Mouse (Mus musculus) heart, postnatal 0 days (tissue): ENCODE data around the gene Emid1. TPM values are rescaled to one million over a fixed set of nuclear protein-coding genes. Genes with fewer than 3 reads are reported as not detected.
A peak's percentile ranks its signal among the peaks of the same experiment; 100 is the strongest.

Experiments used
- ATAC-seq: fragments of 200-750 bp; cut with Nextera tagmentation; 2 replicates; pipeline ENCODE4 v1.8.0; 2017; ENCODE audit warnings: low read depth, moderate number of reproducible peaks, moderate library complexity; ENCODE audit not compliant: insufficient read depth
- DNase-seq: peaks from one replicate; pipeline ENCODE4 v3.0.0-alpha.2; 2016; ENCODE audit warnings: low spot score
- H3K27ac ChIP-seq: fragments of 300-500 bp; sonication (generic); 2 replicates; pipeline ENCODE4 v1.5.1; 2014; ENCODE audit warnings: low read depth, mild to moderate bottlenecking
- H3K27me3 ChIP-seq: fragments of 300-500 bp; sonication (generic); 2 replicates; pipeline ENCODE4 v1.6.1; 2014; ENCODE audit warnings: low read length, mixed read lengths; ENCODE audit not compliant: control insufficient read depth, insufficient read depth
- H3K36me3 ChIP-seq: fragments of 300-500 bp; sonication (generic); replicated peaks from 2 replicates; pipeline ENCODE4 v1.6.1; 2014; ENCODE audit warnings: low read length, mixed read lengths; ENCODE audit not compliant: control insufficient read depth, insufficient read depth
- H3K4me1 ChIP-seq: fragments of 300-500 bp; sonication (generic); 2 replicates; pipeline ENCODE4 v1.6.1; 2014; ENCODE audit warnings: antibody characterized with exemption; ENCODE audit not compliant: control insufficient read depth, insufficient read depth
- H3K4me2 ChIP-seq: fragments of 300-500 bp; sonication (generic); 2 replicates; pipeline ENCODE4 v1.6.1; 2014; ENCODE audit warnings: low read depth, mild to moderate bottlenecking, low read length, moderate library complexity
- H3K4me3 ChIP-seq: fragments of 300-500 bp; sonication (generic); 2 replicates; pipeline ENCODE4 v1.5.1; 2014; ENCODE audit warnings: low read depth, low read length
- H3K9ac ChIP-seq: fragments of 300-500 bp; sonication (generic); replicated peaks from 2 replicates; pipeline ENCODE4 v1.6.1; 2014; ENCODE audit warnings: low read depth, low read length, mixed read lengths
- H3K9me3 ChIP-seq: fragments of 300-500 bp; sonication (generic); replicated peaks from 2 replicates; pipeline ENCODE4 v1.6.1; 2016; ENCODE audit warnings: low read length; ENCODE audit not compliant: control insufficient read depth
- CTCF ChIP-seq: IDR thresholded peaks from 2 replicates; pipeline ENCODE4 v1.5.1; 2016; ENCODE audit warnings: antibody characterized with exemption, control low read depth, low read depth
- EP300 ChIP-seq: IDR thresholded peaks from 2 replicates; pipeline ENCODE4 v1.6.1; 2016; ENCODE audit warnings: antibody characterized with exemption, low read depth
- WGBS: fragments of 180-500 bp; shearing (Covaris S2); extraction: QIAGEN DNeasy Blood & Tissue Kit; methylation state at CpG from one replicate; pipeline ENCODE4 v1.1.7; 2014; 5-methylcytosine and 5-hydroxymethylcytosine counted together
- polyA plus RNA-seq: library from polyadenylated mRNA; unstranded; fragments of >200 nt; fragmentation: Nextera tagmentation; extraction: Ambion mirVana; gene quantifications from 2 replicates; pipeline ENCODE4 v1.2.1, GENCODE M21; 2015
- total RNA-seq: library from RNA; depleted of rRNA; stranded (reverse); fragments of >200 nt; gene quantifications from 2 replicates; pipeline ENCODE4 v1.2.3, GENCODE M21; 2014; ENCODE audit warnings: low replicate concordance

Emid1 gene
- total and polyA plus RNA-seq, 2 experiments from 2014 or later = 4.4 to 8.5 TPM

DNA sequence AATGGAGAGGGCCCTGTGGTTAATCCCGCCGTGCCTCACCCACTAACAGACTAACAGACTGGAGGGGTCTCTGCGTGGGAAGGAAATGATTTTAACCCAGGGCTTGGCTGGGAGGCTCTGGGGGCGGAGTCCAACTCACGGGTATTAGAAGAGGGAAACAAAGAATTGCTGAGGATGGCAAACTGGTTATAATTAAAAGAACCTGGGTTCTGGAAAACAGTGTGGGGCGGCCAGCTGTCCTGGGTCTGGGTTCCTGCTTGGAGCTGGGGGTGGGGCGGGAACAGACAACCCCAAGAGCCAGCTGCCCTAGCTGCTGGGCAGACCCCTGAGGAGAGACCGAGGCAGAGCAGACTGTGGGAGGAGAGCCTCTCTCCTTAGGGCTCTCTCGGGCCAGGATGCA is 32.2 kb upstream of the Emid1 start:
- no peak overlapping the region for H3K27ac ChIP-seq

GRCm38 (mm10) chr11:5182870-5183269 is 30.8 kb upstream of the Emid1 start:
- Histone ChIP-seq H3K36me3 (no peaks in the 10 kb centered on the region), H3K27me3 (no peaks in the 10 kb centered on the region), H3K4me1 (peaks cover 4% of the 10 kb centered on the region; the same call in 1 of the 2 replicates), H3K27ac (no peak overlapping the region), H3K9ac (no peak overlapping the region), H3K4me3 (no peak overlapping the region), H3K4me2 (no peak overlapping the region), H3K9me3 (no peaks in the 10 kb centered on the region)
- 0 out of 2 replicates have a peak, but pooled peaks have one; percentile 14 for ATAC-seq
- 59% methylated on average over 4 of the region's 4 CpGs for WGBS
- DNase-seq = no peak
- no peak for TF ChIP-seq CTCF
- TF ChIP-seq EP300 = no peak

More for the DNA sequence above, 32.2 kb upstream of the Emid1 start:
- TF ChIP-seq EP300 (no peak), CTCF (no peak)
- Histone ChIP-seq H3K4me2 (no peak overlapping the region), H3K27me3 (no peaks in the 10 kb centered on the region), H3K4me1 (peaks cover 1% of the 10 kb centered on the region; the same call in 1 of the 2 replicates), H3K9me3 (no peaks in the 10 kb centered on the region), H3K4me3 (no peak overlapping the region), H3K9ac (no peak overlapping the region), H3K36me3 (no peaks in the 10 kb centered on the region)
- DNase-seq = no peak
- no peak for ATAC-seq
- WGBS = 51% methylated on average over 9 of the region's 9 CpGs

DNA sequence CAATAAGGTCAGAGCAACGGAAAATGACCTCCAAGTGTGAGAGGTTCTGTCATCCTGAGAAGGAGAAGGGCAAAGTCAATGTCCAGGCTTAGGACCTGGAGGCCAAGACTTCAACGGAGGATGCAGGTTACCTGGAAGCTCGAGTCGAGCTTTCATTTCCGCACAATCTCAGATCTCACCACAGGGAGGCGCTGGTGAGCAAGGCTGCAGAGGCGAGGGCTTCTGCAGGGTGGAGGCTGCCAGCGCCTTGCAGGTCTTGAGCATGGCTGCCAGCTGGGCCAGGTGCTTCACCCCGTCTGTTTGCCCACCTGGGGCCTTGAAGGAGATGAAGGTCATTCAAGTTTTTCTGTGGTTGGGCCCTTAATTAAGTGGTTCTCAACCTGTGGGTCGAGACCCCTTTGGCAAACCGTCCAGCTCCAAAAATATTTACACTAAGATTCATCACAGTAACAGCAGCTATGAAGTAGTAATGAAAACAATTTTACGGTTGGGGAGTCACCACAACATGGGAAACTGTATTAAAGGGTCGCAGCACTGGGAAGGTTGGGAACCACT is 29.9 kb upstream of the Emid1 start:
- peaks cover 4% of the 10 kb centered on the region; the same call in 1 of the 2 replicates for H3K4me1 ChIP-seq
- H3K27me3 ChIP-seq = no peaks in the 10 kb centered on the region
- H3K4me2 ChIP-seq = no peak overlapping the region
- no peak overlapping the region for H3K9ac ChIP-seq
- H3K4me3 ChIP-seq = no peak overlapping the region
- TF ChIP-seq CTCF (peak; percentile 96), EP300 (no peak)
- 18% methylated on average over 13 of the region's 13 CpGs for WGBS
- peak overlapping the region; percentile 46; the same call in 1 of the 2 replicates for H3K27ac ChIP-seq
- H3K9me3 ChIP-seq = no peaks in the 10 kb centered on the region
- H3K36me3 ChIP-seq = no peaks in the 10 kb centered on the region
- ATAC-seq (peak; percentile 42; the same call in 1 of the 2 replicates), DNase-seq (peak; percentile 56)

DNA sequence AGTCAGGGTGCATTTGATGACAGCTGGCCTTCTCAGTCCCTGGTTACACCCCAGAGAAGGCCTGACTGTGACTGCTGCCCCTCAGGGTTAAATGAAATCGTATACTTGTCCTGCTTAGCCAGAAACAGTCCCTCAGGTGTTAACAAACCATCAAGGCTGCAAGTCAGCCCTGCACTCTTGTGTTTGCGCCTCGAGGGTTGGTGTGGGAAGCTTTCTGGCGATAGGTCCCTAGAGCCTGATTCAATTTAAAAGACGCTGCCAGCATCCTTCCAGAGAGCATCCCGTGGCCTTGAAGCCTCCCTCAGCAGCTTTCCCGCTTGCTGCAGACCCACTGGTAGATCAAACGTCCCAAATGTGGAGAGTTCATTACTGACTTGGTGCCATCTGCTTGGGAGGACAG is 27.3 kb upstream of the Emid1 start:
- Histone ChIP-seq H3K27ac (no peak overlapping the region), H3K36me3 (no peaks in the 10 kb centered on the region), H3K4me1 (peaks cover 4% of the 10 kb centered on the region; the same call in 1 of the 2 replicates), H3K4me3 (no peak overlapping the region), H3K9me3 (no peaks in the 10 kb centered on the region), H3K9ac (no peak overlapping the region), H3K4me2 (no peak overlapping the region), H3K27me3 (no peaks in the 10 kb centered on the region)
- no peak for TF ChIP-seq CTCF
- no peak for DNase-seq
- 34% methylated on average over 8 of the region's 8 CpGs for WGBS
- ATAC-seq = no peak

- no peak overlapping the region for H3K4me3 ChIP-seq
- H3K9me3 ChIP-seq = no peaks in the 10 kb centered on the region
- peak overlapping the region; percentile 67; the same call in 1 of the 2 replicates for H3K27ac ChIP-seq
- H3K9ac ChIP-seq = no peak overlapping the region
- TF ChIP-seq CTCF = no peak
- no peak for DNase-seq
- H3K4me2 ChIP-seq = no peak overlapping the region; the same call in 1 of the 2 replicates
- no peaks in the 10 kb centered on the region for H3K36me3 ChIP-seq
- no peaks in the 10 kb centered on the region for H3K27me3 ChIP-seq
- ATAC-seq = no peak
- WGBS = 74% methylated on average over 12 of the region's 12 CpGs
- peaks cover 4% of the 10 kb centered on the region; the same call in 1 of the 2 replicates for H3K4me1 ChIP-seq
Measured at GRCm38 (mm10) chr11:5177171-5177570, 25.1 kb upstream of the Emid1 start.

- peak overlapping the region; percentile 67; the same call in 1 of the 2 replicates for H3K27ac ChIP-seq
- no peak overlapping the region for H3K4me3 ChIP-seq
Measured at GRCm38 (mm10) chr11:5176685-5177084, 24.6 kb upstream of the Emid1 start.

More at GRCm38 (mm10) chr11:5176685-5177084, 24.6 kb upstream of the Emid1 start:
- no peak overlapping the region for H3K4me2 ChIP-seq
- H3K9me3 ChIP-seq = no peaks in the 10 kb centered on the region
- ATAC-seq = no peak
- H3K4me1 ChIP-seq = peaks cover 4% of the 10 kb centered on the region; the same call in 1 of the 2 replicates
- WGBS = 76% methylated on average over 8 of the region's 8 CpGs
- no peaks in the 10 kb centered on the region for H3K36me3 ChIP-seq
- no peaks in the 10 kb centered on the region for H3K27me3 ChIP-seq
- no peak overlapping the region for H3K9ac ChIP-seq
- TF ChIP-seq EP300 (no peak), CTCF (no peak)
- DNase-seq = no peak
